Mouse (Mus musculus): ENCODE measurements around the gene Hs6st3. TPM values are rescaled to one million over a fixed set of nuclear protein-coding genes. Genes with fewer than 3 reads are reported as not detected.

The Hs6st3 gene
- total RNA-seq, 2 experiments from 2014 or later, result not detected

- ATAC-seq (replicated peaks; ENCODE audit: low FRiP score, low TSS enrichment, poor library complexity, severe bottlenecking), result no peak
Measured at GRCm38 (mm10) chr14:119834008-119834700, 696.0 kb downstream of the Hs6st3 start.

GRCm38 (mm10) chr14:119836051-119836450 is 697.9 kb downstream of the Hs6st3 start:
- ATAC-seq (replicated peaks; ENCODE audit: low FRiP score, low TSS enrichment, poor library complexity, severe bottlenecking), result no peak

- ATAC-seq (replicated peaks; ENCODE audit: low FRiP score, low TSS enrichment, poor library complexity, severe bottlenecking), result no peak
Measured at GRCm38 (mm10) chr14:119847540-119847939, 709.4 kb downstream of the Hs6st3 start.

GRCm38 (mm10) chr14:119848759-119849298 is 710.7 kb downstream of the Hs6st3 start:
- ATAC-seq (replicated peaks; ENCODE audit: low FRiP score, low TSS enrichment, poor library complexity, severe bottlenecking), result no peak

- no peak for ATAC-seq (replicated peaks; ENCODE audit: low FRiP score, low TSS enrichment, poor library complexity, severe bottlenecking)
Measured at GRCm38 (mm10) chr14:119849338-119849737, 711.2 kb downstream of the Hs6st3 start.

- no peak for ATAC-seq (replicated peaks; ENCODE audit: low FRiP score, low TSS enrichment, poor library complexity, severe bottlenecking)
Measured at GRCm38 (mm10) chr14:119852139-119852538, 714.0 kb downstream of the Hs6st3 start.

- ATAC-seq (replicated peaks; ENCODE audit: low FRiP score, low TSS enrichment, poor library complexity, severe bottlenecking), result no peak
Measured at GRCm38 (mm10) chr14:119857338-119858291, 719.5 kb downstream of the Hs6st3 start.

- ATAC-seq (replicated peaks; ENCODE audit: low FRiP score, low TSS enrichment, poor library complexity, severe bottlenecking), result no peak
Measured at GRCm38 (mm10) chr14:119873617-119874016, 735.5 kb downstream of the Hs6st3 start.

- no peak for ATAC-seq (replicated peaks; ENCODE audit: low FRiP score, low TSS enrichment, poor library complexity, severe bottlenecking)
Measured at GRCm38 (mm10) chr14:119892922-119893321, 754.8 kb downstream of the Hs6st3 start.

- no peak for ATAC-seq (replicated peaks; ENCODE audit: low FRiP score, low TSS enrichment, poor library complexity, severe bottlenecking)
Measured at GRCm38 (mm10) chr14:119895097-119895496, 757.0 kb downstream of the Hs6st3 start.

GRCm38 (mm10) chr14:119895765-119896465 is 757.8 kb downstream of the Hs6st3 start:
- ATAC-seq (replicated peaks; ENCODE audit: low FRiP score, low TSS enrichment, poor library complexity, severe bottlenecking), result no peak

GRCm38 (mm10) chr14:119902486-119902885 is 764.3 kb downstream of the Hs6st3 start:
- ATAC-seq (replicated peaks; ENCODE audit: low FRiP score, low TSS enrichment, poor library complexity, severe bottlenecking), result no peak

- no peak for ATAC-seq (replicated peaks; ENCODE audit: low FRiP score, low TSS enrichment, poor library complexity, severe bottlenecking)
Measured at GRCm38 (mm10) chr14:119908032-119908675, 770.0 kb downstream of the Hs6st3 start.

- no peak for ATAC-seq (replicated peaks; ENCODE audit: low FRiP score, low TSS enrichment, poor library complexity, severe bottlenecking)
Measured at GRCm38 (mm10) chr14:119914508-119914907, 776.4 kb downstream of the Hs6st3 start.

- ATAC-seq (replicated peaks; ENCODE audit: low FRiP score, low TSS enrichment, poor library complexity, severe bottlenecking), result no peak
Measured at GRCm38 (mm10) chr14:119918281-119919034, 780.3 kb downstream of the Hs6st3 start.

GRCm38 (mm10) chr14:119919177-119919576 is 781.0 kb downstream of the Hs6st3 start:
- no peak for ATAC-seq (replicated peaks; ENCODE audit: low FRiP score, low TSS enrichment, poor library complexity, severe bottlenecking)

Measured in megakaryocyte-erythroid progenitor cell, adult 5-6 weeks (primary cell).